In genomic region chr10:111190110-111190795, GRCm38 (mm10) we compare ENCODE assay signal across 12 mouse cellular contexts. TPM values are rescaled to one million over a fixed set of nuclear protein-coding genes. Genes with fewer than 3 reads are reported as not detected.
DNase-seq lines count a peak whose midpoint lies in the region; ATAC-seq lines count a peak whose summit lies in the region.
"Had no signal": no experiment of that assay in that cellular context is flagged by ENCODE, and none has a peak within 500 bp of the region (broad histone marks: within the 10 kb centered on the region; RNA-seq: fewer than 3 reads in every experiment).

No protein-coding gene starts in this region.

- no peaks in the 10 kb centered on the region for H3K36me3 ChIP-seq in forebrain, embryonic 14.5 days (ENCODE audit: control insufficient read depth, insufficient read depth, low read length)
- H3K36me3 ChIP-seq: embryonic facial prominence, embryonic 12.5 days; limb, embryonic 13.5 days had no signal

- no peaks in the 10 kb centered on the region for H3K9me3 ChIP-seq in forebrain, embryonic 14.5 days (replicated peaks; ENCODE audit: control insufficient read depth, low read length)
- H3K9me3 ChIP-seq: embryonic facial prominence, embryonic 12.5 days; limb, embryonic 13.5 days had no signal

- DNase-seq in left cerebral cortex, adult 11 months (ENCODE audit: low spot score) = peak; percentile 51
- DNase-seq in left cerebral cortex, adult 8-10 months (ENCODE audit: low spot score in 2 of 2) = no peak
- peak; percentile 41 for DNase-seq in cerebellum, adult 11-12 months
- peak; percentile 88 for DNase-seq in forebrain, embryonic 14.5 days (ENCODE audit: low spot score)
- DNase-seq in left cerebral cortex, postnatal 25 days (ENCODE audit: low spot score in 2 of 2) = peak; percentile 49 to 92
- no peak for DNase-seq in lung, postnatal 14 days
- DNase-seq: gastrocnemius, postnatal 14 days; lung, embryonic 14.5 days had no signal

- H3K4me2 ChIP-seq in forebrain, embryonic 14.5 days (ENCODE audit: low read length) = no peak overlapping the region
- H3K4me2 ChIP-seq: embryonic facial prominence, embryonic 12.5 days; limb, embryonic 13.5 days; lung, embryonic 14.5 days had no signal

- peak; percentile 82 for ATAC-seq in forebrain, embryonic 14.5 days
- ATAC-seq in erythroblast, adult 5-6 weeks (replicated peaks; ENCODE audit: low FRiP score, poor library complexity, severe bottlenecking) = no peak

- H3K27me3 ChIP-seq in forebrain, embryonic 14.5 days (replicated peaks; ENCODE audit: control insufficient read depth, insufficient read depth, low read length) = no peaks in the 10 kb centered on the region
- H3K27me3 ChIP-seq: embryonic facial prominence, embryonic 12.5 days; limb, embryonic 13.5 days had no signal

- WGBS in forebrain, embryonic 14.5 days = 57% methylated on average over 6 of the region's 6 CpGs

- H3K4me3 ChIP-seq in forebrain, embryonic 14.5 days (ENCODE audit: low read depth, low read length) = no peak overlapping the region
- H3K4me3 ChIP-seq: embryonic facial prominence, embryonic 12.5 days; limb, embryonic 13.5 days; myocyte had no signal

- peaks cover 11% of the 10 kb centered on the region; the same call in 1 of the 2 replicates for H3K4me1 ChIP-seq in forebrain, embryonic 14.5 days (ENCODE audit: control insufficient read depth, insufficient read depth, low read length)

- intact Hi-C loops in left cerebral cortex, postnatal 25 days (cut with DNase I) = loop anchor here (1.0 kb wide), 1 partner anchor 12 kb away; no protein-coding TSS in a partner anchor

- no peak overlapping the region; the same call in 1 of the 2 replicates for H3K9ac ChIP-seq in forebrain, embryonic 14.5 days (ENCODE audit: low read length)
- H3K9ac ChIP-seq: embryonic facial prominence, embryonic 12.5 days; limb, embryonic 13.5 days; lung, embryonic 14.5 days had no signal

- peak overlapping the region; percentile 44; the same call in 1 of the 2 replicates for H3K27ac ChIP-seq in forebrain, embryonic 14.5 days (ENCODE audit: low read depth, low read length)
- H3K27ac ChIP-seq: embryonic facial prominence, embryonic 12.5 days; limb, embryonic 13.5 days had no signal

RNA-seq across cellular contexts. Expression of gene Osbpl8, which starts 25.7 kb away (rescaled TPM):
- 100 to 1,000 TPM in 1 of 4 experiments, 10 to 100 TPM in 3; 78.0 to 100 (median 84.6) TPM for total RNA-seq in left cerebral cortex, adult 8-10 months (2022)
- 12.9 and 17.4 TPM in 2 replicates for polyA plus RNA-seq in forebrain, embryonic 14.5 days (2014; fragmentation: Nextera tagmentation; extraction: Ambion mirVana)
- 10 to 100 TPM; 90.9 to 98.6 TPM for total RNA-seq in left cerebral cortex, postnatal 25 days (2021)
- total RNA-seq in erythroblast, adult 5-6 weeks (2015; ENCODE audit: low replicate concordance) = 221 and 254 TPM in 2 replicates
- total RNA-seq in erythroblast, adult 5-6 weeks (2017; ENCODE audit: low replicate concordance) = 372 and 402 TPM in 2 replicates

Comparison
In these comparisons a context has a peak if more than half of its experiments do, and no peak if none do; other contexts are left out.
1. DNase-seq: peak in left cerebral cortex, adult 11 months (single experiment), cerebellum, adult 11-12 months (single experiment), forebrain, embryonic 14.5 days (single experiment) and left cerebral cortex, postnatal 25 days (2 of 2); none in left cerebral cortex, adult 8-10 months (0 of 2) and lung, postnatal 14 days (single experiment).